Mouse (Mus musculus) liver, adult 2 months (tissue): Measurements from ENCODE around the gene Gm15155.

Source experiments
- CTCF ChIP-seq: fragments of 200-500 bp; IDR thresholded peaks from 2 replicates; pipeline ENCODE4 v1.5.1; 2011; ENCODE audit warnings: low read depth, low read length, control low read depth
- POLR2A ChIP-seq: fragments of 200-500 bp; IDR thresholded peaks from 2 replicates; pipeline ENCODE4 v1.6.1; 2011; ENCODE audit warnings: low read length, control low read depth; ENCODE audit not compliant: insufficient read depth; ENCODE audit errors: extremely low read depth

DNA sequence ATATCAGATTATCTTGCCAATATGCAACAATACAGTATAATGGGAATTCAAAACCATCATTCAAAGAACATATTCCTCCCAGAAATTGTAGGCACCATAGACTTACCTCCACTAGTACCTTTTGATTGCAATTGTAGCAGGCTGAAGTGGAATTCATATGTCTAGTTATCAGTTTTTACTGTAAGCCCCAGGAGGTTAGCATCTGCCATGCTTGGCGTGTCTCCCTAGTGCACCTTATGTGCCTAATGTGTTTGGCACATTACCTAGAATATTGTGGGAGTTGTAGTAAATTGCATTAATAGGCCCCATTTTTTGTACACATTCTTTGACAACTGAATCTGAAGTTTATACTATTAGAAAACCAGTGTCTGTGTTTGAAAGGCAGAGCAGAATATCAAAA, 33.4 kb downstream of the Gm15155 start:
- TF ChIP-seq POLR2A = no peak
- TF ChIP-seq CTCF = no peak
